Mouse (Mus musculus) bone marrow macrophage, adult 2 months (primary cell): ENCODE data around the gene Dpep3.

ENCODE experiments used
- CTCF ChIP-seq: IDR thresholded peaks from 2 replicates; pipeline ENCODE4 v1.5.1; 2012; ENCODE audit warnings: low read depth, mild to moderate bottlenecking, low read length, moderate library complexity
- POLR2A ChIP-seq: IDR thresholded peaks from 2 replicates; pipeline ENCODE4 v1.6.1; 2012; ENCODE audit warnings: mild to moderate bottlenecking, low read depth, low read length, borderline replicate concordance

DNA sequence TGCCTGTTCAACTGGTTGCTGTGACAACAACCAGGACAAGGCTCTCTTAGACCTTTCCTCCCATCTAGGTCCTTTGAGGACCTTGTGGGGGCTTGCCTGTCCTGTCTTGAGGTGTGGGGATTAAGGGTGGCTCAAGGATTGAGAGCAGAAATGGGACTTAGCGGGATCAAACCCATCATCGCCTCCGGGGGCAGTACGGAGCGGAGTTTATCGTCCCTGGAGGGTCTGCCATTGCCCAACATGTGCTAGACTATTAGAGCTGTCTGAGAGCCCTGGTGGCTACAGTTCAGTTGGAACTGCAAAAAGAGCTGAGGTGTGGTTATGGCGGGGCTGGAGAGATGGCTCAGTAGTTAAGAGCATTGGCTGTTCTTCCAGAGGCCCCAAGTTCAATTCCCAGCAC is 3.9 kb downstream of the Dpep3 start:
- TF ChIP-seq CTCF = 0 out of 2 replicates have a peak, but pooled peaks have one; percentile 6
- no peak for TF ChIP-seq POLR2A
